In the genomic region with DNA sequence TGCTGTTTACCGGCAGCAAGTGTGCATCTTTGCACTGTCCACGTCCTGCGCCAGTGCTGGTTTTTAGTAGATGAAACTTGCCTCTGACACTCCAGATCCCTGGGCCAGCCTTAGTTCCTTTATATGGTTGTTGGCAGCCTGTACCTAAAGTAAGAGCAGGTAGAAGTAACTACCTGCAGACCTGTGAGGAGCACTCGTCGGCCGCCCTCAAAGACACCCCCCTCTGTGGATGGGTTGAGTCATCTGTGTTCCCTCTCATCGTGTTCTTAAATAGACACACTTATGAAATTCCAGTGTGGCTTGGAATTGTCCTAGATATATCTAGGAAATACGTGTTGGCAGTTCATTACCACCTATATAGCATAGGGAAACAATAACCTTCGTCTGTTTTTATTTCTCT, we compare ENCODE assay signal across 18 mouse cellular contexts.
"Had no signal": no experiment of that assay in that cellular context is flagged by ENCODE, and none has a peak within 500 bp of the region (broad histone marks: within the 10 kb centered on the region; RNA-seq: fewer than 3 reads in every experiment).

No protein-coding gene starts in this region.

- H3K4me2 ChIP-seq: liver, embryonic 15.5 days; lung, embryonic 15.5 days; midbrain, embryonic 12.5 days; neural tube, embryonic 12.5 days; stomach, embryonic 15.5 days had no signal

- H3K4me3 ChIP-seq: liver, embryonic 15.5 days; lung, embryonic 15.5 days; megakaryocyte, embryonic 14.5 days; midbrain, embryonic 12.5 days; neural tube, embryonic 12.5 days; stomach, embryonic 15.5 days had no signal

- H3K4me1 ChIP-seq: liver, embryonic 15.5 days; lung, embryonic 15.5 days; megakaryocyte, embryonic 14.5 days; midbrain, embryonic 12.5 days; neural tube, embryonic 12.5 days; stomach, embryonic 15.5 days had no signal

- H3K27me3 ChIP-seq: liver, embryonic 15.5 days; lung, embryonic 15.5 days; megakaryocyte, embryonic 14.5 days; midbrain, embryonic 12.5 days; neural tube, embryonic 12.5 days; stomach, embryonic 15.5 days had no signal

- H3K27ac ChIP-seq: liver, embryonic 15.5 days; lung, embryonic 15.5 days; macrophage; midbrain, embryonic 12.5 days; neural tube, embryonic 12.5 days; stomach, embryonic 15.5 days; stomach, postnatal 0 days had no signal

- DNase-seq: liver, postnatal 0 days; lung, adult 2 months; lung, postnatal 14 days; lung, postnatal 36 days; midbrain, embryonic 14.5 days; right cerebral cortex, postnatal 25 days; thymus, adult 2 months; thymus, postnatal 25 days; thymus, postnatal 4 days had no signal

- H3K36me3 ChIP-seq: liver, embryonic 15.5 days; lung, embryonic 15.5 days; midbrain, embryonic 12.5 days; neural tube, embryonic 12.5 days; stomach, embryonic 15.5 days had no signal

- H3K9ac ChIP-seq: liver, embryonic 15.5 days; liver, postnatal 0 days; lung, embryonic 15.5 days; midbrain, embryonic 12.5 days; neural tube, embryonic 12.5 days; stomach, embryonic 15.5 days had no signal

- H3K9me3 ChIP-seq: liver, embryonic 15.5 days; lung, embryonic 15.5 days; megakaryocyte, embryonic 14.5 days; midbrain, embryonic 12.5 days; neural tube, embryonic 12.5 days; stomach, embryonic 15.5 days had no signal

- ATAC-seq: liver, postnatal 0 days; lung, postnatal 0 days had no signal
